Mouse (Mus musculus) CD4-positive naive resting alpha-beta T cell, adult 76 days (primary cell): ENCODE data around the gene Cyp20a1. TPM values are rescaled to one million over a fixed set of nuclear protein-coding genes. Genes with fewer than 3 reads are reported as not detected.

Source experiments
- total RNA-seq: library from RNA; stranded (reverse); gene quantifications from one replicate; pipeline ENCODE4 v1.2.4, GENCODE M21; 2023

Cyp20a1 gene
- total RNA-seq, result 6.1 TPM

DNA sequence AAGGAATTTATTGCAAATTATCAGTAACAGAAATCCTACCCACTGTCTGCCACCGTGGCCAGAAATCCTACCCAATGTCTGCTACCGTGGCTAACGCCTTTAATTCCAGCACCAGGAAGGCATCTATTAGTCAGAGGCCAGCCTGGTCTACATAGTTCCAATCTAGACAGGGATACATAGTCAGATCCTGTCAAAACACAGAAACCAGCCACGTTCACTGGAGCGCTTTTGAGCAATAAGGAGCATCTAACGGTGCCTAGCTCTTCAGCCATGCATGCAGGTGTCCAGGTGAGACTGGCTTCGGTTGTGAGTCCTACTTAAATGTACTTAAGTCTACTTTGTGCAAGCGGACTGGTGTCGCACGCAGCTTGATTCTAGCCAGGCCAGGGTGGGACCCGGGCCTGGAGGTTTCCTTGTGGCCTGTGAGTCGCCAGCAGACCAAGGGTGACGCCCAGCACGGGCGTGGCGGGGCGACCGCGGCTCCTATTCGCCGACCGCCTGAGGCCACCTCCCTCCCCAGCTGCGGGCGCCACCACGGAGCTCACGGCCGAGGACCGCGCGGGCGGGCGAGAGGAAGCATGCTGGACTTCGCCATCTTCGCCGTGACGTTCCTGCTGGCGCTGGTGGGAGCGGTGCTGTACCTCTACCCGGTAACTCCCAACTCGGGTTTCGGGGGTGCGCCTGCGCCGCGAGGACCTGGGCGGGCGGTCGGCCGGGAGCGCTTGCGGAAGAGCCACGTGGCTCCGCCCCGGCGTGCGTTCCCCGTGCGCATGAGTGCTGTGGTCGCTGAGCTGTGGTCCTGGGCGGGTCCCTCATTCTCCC, at the start of gene Cyp20a1:
Cyp20a1 (plus strand) TSS at position 516 of the 822 bp plus-strand sequence.

DNA sequence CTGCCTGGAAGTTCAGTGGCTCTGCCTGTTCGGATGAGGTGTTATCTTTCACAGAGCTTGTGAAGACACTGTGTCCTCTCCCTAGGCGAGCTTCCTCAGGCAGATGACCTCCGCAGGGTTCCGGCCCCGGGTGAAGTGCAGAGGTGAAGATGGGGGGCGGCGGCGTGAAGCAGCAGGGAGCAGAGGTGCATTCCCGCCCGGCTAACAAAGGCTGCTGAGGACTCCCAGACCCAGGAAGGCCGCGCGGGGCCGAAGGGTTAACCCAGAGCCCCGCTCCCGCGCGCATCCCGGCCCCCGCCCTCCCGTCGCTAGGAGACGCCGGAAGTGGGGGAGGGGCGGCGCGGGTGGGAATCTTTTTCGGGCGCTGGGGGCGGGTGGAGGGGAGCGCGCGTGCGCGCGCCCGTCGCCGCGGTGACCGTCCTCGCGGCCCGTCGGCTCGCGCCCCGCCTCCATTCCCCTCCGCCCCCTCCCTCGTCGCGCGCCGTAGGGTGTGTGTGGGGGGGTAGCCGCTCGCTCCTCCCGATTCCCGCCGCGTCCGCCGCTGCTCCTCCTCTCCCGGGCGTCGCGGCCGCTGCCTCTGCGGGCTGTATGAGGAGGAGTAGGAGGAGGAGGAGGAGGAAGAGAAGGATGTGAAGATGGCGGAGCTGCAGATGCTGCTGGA, 66.2 kb downstream of the Cyp20a1 start, which contains the start of gene Abi2:
Abi2 (plus strand) TSS at position 452 of the 661 bp plus-strand sequence.

Other genes with a start within 250 kb of the Cyp20a1 start
- 11.7 TPM for gene Carf, start 245.1 kb upstream of the Cyp20a1 start, total RNA-seq
- gene Wdr12, start 244.7 kb upstream of the Cyp20a1 start, total RNA-seq, result 20.3 TPM
- 28.5 TPM for gene Nbeal1, start 162.7 kb upstream of the Cyp20a1 start, total RNA-seq
- gene Abi2, start 66.3 kb downstream of the Cyp20a1 start, total RNA-seq, result 7.5 TPM
- 6.2 TPM for gene Raph1, start 223.8 kb downstream of the Cyp20a1 start, total RNA-seq